Mouse (Mus musculus) embryo, embryonic 10 days (tissue): ENCODE data around the gene Cald1.

Experiments
- DNase-seq: peaks from one replicate; pipeline ENCODE4 v3.0.0-alpha.2; 2015; ENCODE audit warnings: low spot score

Gene Cald1

GRCm38 (mm10) chr6:34760023-34760422 lies 161.7 kb downstream of the Cald1 start:
- peak; percentile 86 for DNase-seq

- DNase-seq, result no peak
Measured at GRCm38 (mm10) chr6:34765721-34766120, 167.4 kb downstream of the Cald1 start.

GRCm38 (mm10) chr6:34769984-34770383 lies 171.7 kb downstream of the Cald1 start:
- DNase-seq, result no peak

GRCm38 (mm10) chr6:34770491-34770890 lies 172.2 kb downstream of the Cald1 start:
- DNase-seq, result no peak

- no peak for DNase-seq
Measured at GRCm38 (mm10) chr6:34776396-34776795, 178.1 kb downstream of the Cald1 start.

GRCm38 (mm10) chr6:34777094-34777493 lies 178.8 kb downstream of the Cald1 start:
- no peak for DNase-seq

GRCm38 (mm10) chr6:34777981-34778668 lies 179.8 kb downstream of the Cald1 start:
- DNase-seq, result no peak

GRCm38 (mm10) chr6:34780231-34780942 lies 182.1 kb downstream of the Cald1 start, which contains the start of gene Agbl3:
Agbl3 (plus strand) TSS chr6:34780432.
- peak; percentile 98 for DNase-seq

GRCm38 (mm10) chr6:34780943-34781289 lies 182.6 kb downstream of the Cald1 start:
- DNase-seq, result no peak

- DNase-seq, result no peak
Measured at GRCm38 (mm10) chr6:34782493-34782892, 184.2 kb downstream of the Cald1 start.

GRCm38 (mm10) chr6:34796881-34797280 lies 198.6 kb downstream of the Cald1 start:
- DNase-seq, result no peak

GRCm38 (mm10) chr6:34797887-34798286 lies 199.6 kb downstream of the Cald1 start:
- DNase-seq, result no peak

GRCm38 (mm10) chr6:34805582-34805981 lies 207.3 kb downstream of the Cald1 start:
- no peak for DNase-seq

GRCm38 (mm10) chr6:34810651-34811050 lies 212.4 kb downstream of the Cald1 start:
- no peak for DNase-seq

GRCm38 (mm10) chr6:34824406-34824805 lies 226.1 kb downstream of the Cald1 start:
- no peak for DNase-seq
